Mouse (Mus musculus) mouse trophoblast stem cell (cell line): ENCODE results near the gene Nes.

Experiments
- in situ Hi-C, 2 experiments: fragments of 300-500 bp; cut with MseI, MboI; formaldehyde crosslinking; loops; 2 replicates in 1 of 2; 3 replicates in 1 of 2; pipeline ENCODE4 v1.15.1; 2025

Gene Nes

GRCm38 (mm10) chr3:87982836-87983601, 12.1 kb downstream of the Nes start:
- in situ Hi-C loops, result no loop called here

- in situ Hi-C loops, result no loop called here
Observed at GRCm38 (mm10) chr3:87983627-87984026, 12.7 kb downstream of the Nes start.

GRCm38 (mm10) chr3:87984094-87984493, 13.2 kb downstream of the Nes start:
- in situ Hi-C loops, result no loop called here

GRCm38 (mm10) chr3:87985505-87986320, 14.8 kb downstream of the Nes start:
- in situ Hi-C loops, result no loop called here

GRCm38 (mm10) chr3:87986868-87987267, 16.0 kb downstream of the Nes start:
- in situ Hi-C loops, result no loop called here

- in situ Hi-C loops, result no loop called here
Observed at GRCm38 (mm10) chr3:87987633-87988032, 16.8 kb downstream of the Nes start.

- in situ Hi-C loops, result no loop called here
Observed at GRCm38 (mm10) chr3:87988068-87988467, 17.2 kb downstream of the Nes start.

GRCm38 (mm10) chr3:87989935-87990334, 19.1 kb downstream of the Nes start:
- in situ Hi-C loops, result no loop called here

GRCm38 (mm10) chr3:87993436-87993835, 22.6 kb downstream of the Nes start:
- in situ Hi-C loops, result no loop called here

GRCm38 (mm10) chr3:87995331-87995730, 24.5 kb downstream of the Nes start:
- in situ Hi-C loops, result no loop called here

GRCm38 (mm10) chr3:87996401-87996800, 25.5 kb downstream of the Nes start:
- in situ Hi-C loops, result no loop called here

GRCm38 (mm10) chr3:87996971-87997614, 26.2 kb downstream of the Nes start:
- in situ Hi-C loops, result no loop called here

GRCm38 (mm10) chr3:87998747-87999146, 27.9 kb downstream of the Nes start:
- in situ Hi-C loops, result no loop called here

GRCm38 (mm10) chr3:87999243-87999895, 28.5 kb downstream of the Nes start:
- in situ Hi-C loops, result no loop called here

- in situ Hi-C loops, result no loop called here
Observed at GRCm38 (mm10) chr3:88000181-88000580, 29.3 kb downstream of the Nes start, which contains the start of gene Bcan. Bcan (minus strand) TSS chr3:88000230.

GRCm38 (mm10) chr3:88000816-88001595, 30.1 kb downstream of the Nes start:
- in situ Hi-C loops, result no loop called here

- in situ Hi-C loops, result no loop called here
Observed at GRCm38 (mm10) chr3:88002291-88002976, 31.6 kb downstream of the Nes start.

- in situ Hi-C loops, result loop anchor here in 1 of 2 experiments (5.0 kb wide), 1 partner anchor 66 kb away; no protein-coding TSS in a partner anchor
Observed at GRCm38 (mm10) chr3:88005822-88006786, 35.2 kb downstream of the Nes start.

- in situ Hi-C loops, result no loop called here
Observed at GRCm38 (mm10) chr3:88010634-88011265, 39.9 kb downstream of the Nes start.
